Mouse (Mus musculus) liver, embryonic 14.5 days (tissue): ENCODE data around the gene Kcnj3.

Experiments
- CTCF ChIP-seq: IDR thresholded peaks from 2 replicates; pipeline ENCODE4 v1.5.1; 2016; ENCODE audit warnings: antibody characterized with exemption, low read depth, control low read depth
- EP300 ChIP-seq: IDR thresholded peaks from 2 replicates; pipeline ENCODE4 v1.6.1; 2016; ENCODE audit warnings: antibody characterized with exemption, low read depth

- TF ChIP-seq CTCF = no peak
- TF ChIP-seq EP300 = no peak
Measured at GRCm38 (mm10) chr2:55442006-55442405, 6.2 kb downstream of the Kcnj3 start.
